In the genomic region with DNA sequence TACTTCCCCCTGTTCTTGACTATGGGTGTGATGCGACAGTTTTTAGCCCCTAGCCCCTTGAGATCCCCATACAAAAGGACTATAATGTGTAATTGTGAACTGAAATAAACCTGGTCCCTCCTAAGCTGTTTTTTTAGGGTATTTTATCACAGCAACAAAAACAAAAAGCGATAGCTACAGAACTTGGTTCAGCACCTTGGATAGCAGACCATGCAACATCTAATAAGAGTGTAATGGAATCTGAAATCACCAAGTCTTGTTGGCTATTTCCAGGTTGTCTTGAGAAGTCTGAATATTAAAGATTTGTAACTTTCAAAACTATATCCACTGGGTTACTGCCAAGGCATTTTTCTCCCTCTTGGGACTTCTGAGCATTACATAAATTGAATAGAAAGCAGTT, we compare ENCODE assay signal across 14 mouse cellular contexts.
"Had no signal": no experiment of that assay in that cellular context is flagged by ENCODE, and none has a peak within 500 bp of the region (broad histone marks: within the 10 kb centered on the region; RNA-seq: fewer than 3 reads in every experiment).

No protein-coding gene starts in this region.

- H3K4me2 ChIP-seq: kidney, embryonic 15.5 days; liver, embryonic 13.5 days; midbrain, embryonic 11.5 days; midbrain, embryonic 15.5 days; neural tube, embryonic 12.5 days had no signal

- DNase-seq: kidney, adult 18-20 months; kidney, postnatal 4 days; liver; liver, embryonic 13.5 days; liver, postnatal 0 days; lung, postnatal 10 days; lung, postnatal 4 days; right cerebral cortex, postnatal 25 days; thymus, postnatal 36 days had no signal

- H3K4me1 ChIP-seq: kidney, embryonic 15.5 days; liver, embryonic 13.5 days; midbrain, embryonic 15.5 days; neural tube, embryonic 12.5 days had no signal

- H3K9me3 ChIP-seq: kidney, embryonic 15.5 days; liver, embryonic 13.5 days; midbrain, embryonic 15.5 days; neural tube, embryonic 12.5 days had no signal

- H3K27me3 ChIP-seq: kidney, embryonic 15.5 days; liver, embryonic 13.5 days; midbrain, embryonic 15.5 days; neural tube, embryonic 12.5 days had no signal

- H3K27ac ChIP-seq: kidney, embryonic 15.5 days; layer of hippocampus, adult 2 months; liver, embryonic 13.5 days; midbrain, embryonic 15.5 days; neural tube, embryonic 12.5 days had no signal

- H3K36me3 ChIP-seq: kidney, embryonic 15.5 days; liver, embryonic 13.5 days; midbrain, embryonic 15.5 days; neural tube, embryonic 12.5 days had no signal

- ATAC-seq: liver, postnatal 0 days; midbrain, embryonic 15.5 days had no signal

- H3K4me3 ChIP-seq: kidney, embryonic 15.5 days; layer of hippocampus, adult 2 months; liver, embryonic 13.5 days; midbrain, embryonic 15.5 days; neural tube, embryonic 12.5 days had no signal

- H3K9ac ChIP-seq: kidney, embryonic 15.5 days; liver, embryonic 13.5 days; liver, postnatal 0 days; midbrain, embryonic 15.5 days; neural tube, embryonic 12.5 days had no signal
